Comparison of ENCODE assay signal across 8 mouse cellular contexts in the genomic region with DNA sequence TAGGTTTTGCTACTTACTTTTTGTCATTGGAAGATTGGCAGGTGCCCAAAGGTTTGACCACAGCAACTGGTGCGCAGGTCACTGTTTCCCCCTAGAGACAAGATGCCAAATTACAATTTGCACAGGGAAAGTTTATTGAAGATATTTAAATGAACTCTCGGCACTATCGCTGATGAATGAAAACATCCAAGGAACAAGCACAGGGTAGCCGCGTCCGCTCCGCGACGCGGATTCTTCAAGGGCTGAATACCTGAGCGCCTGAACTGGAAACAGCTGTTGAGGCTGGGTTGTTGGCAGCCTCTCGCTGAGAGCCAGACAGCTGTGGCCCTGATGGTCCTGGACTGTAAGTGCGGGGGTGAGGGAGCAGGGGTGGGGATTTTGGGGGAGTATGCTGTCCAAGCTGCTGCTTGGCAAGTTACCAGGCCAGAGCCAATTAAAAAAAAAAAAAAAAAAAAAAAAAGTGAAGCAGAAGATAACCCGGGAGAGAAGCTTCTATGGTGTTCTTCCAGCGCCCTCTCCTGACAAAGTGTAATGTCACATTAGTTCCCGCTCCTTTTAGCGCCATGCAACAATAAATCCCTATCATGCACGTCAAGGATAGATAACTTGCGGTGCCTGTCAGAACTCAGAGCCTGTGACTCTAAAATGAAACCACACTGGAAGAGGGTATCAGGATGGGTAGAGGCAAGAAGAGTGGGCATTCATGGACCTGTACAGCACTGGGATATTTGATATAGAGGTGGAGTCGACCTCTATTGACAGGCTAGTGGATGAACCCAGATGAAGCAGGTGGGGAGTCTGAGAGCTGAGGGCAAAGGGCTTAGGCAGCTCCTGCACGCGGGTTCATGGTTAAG. TPM values are rescaled to one million over a fixed set of nuclear protein-coding genes. Genes with fewer than 3 reads are reported as not detected.
DNase-seq lines count a peak whose midpoint lies in the region; ATAC-seq and TF ChIP-seq lines count a peak whose summit lies in the region.

No protein-coding gene starts in this region.

- H3K4me2 ChIP-seq in midbrain, embryonic 14.5 days (ENCODE audit: low read length), result peak overlapping the region; percentile 53

- no peaks in the 10 kb centered on the region for H3K4me1 ChIP-seq in cerebellum, adult 2 months (ENCODE audit: control insufficient read depth, insufficient read depth, low read length)
- H3K4me1 ChIP-seq in limb, embryonic 10.5 days, result 0 out of 2 replicates have a peak, but pooled peaks cover 4% of the 10 kb centered on the region
- H3K4me1 ChIP-seq in midbrain, embryonic 14.5 days (ENCODE audit: control insufficient read depth, insufficient read depth, low read length), result no peaks in the 10 kb centered on the region

- H3K36me3 ChIP-seq in limb, embryonic 10.5 days, result no peaks in the 10 kb centered on the region
- no peaks in the 10 kb centered on the region for H3K36me3 ChIP-seq in midbrain, embryonic 14.5 days (ENCODE audit: control insufficient read depth, insufficient read depth, low read length)

- H3K9me3 ChIP-seq in limb, embryonic 10.5 days (replicated peaks), result no peaks in the 10 kb centered on the region
- H3K9me3 ChIP-seq in midbrain, embryonic 14.5 days (ENCODE audit: control insufficient read depth, low read length), result no peaks in the 10 kb centered on the region

- H3K4me3 ChIP-seq in cerebellum, adult 2 months (replicated peaks; ENCODE audit: insufficient read depth, low read depth, low read length), result no peak overlapping the region
- H3K4me3 ChIP-seq in limb, embryonic 10.5 days, result peak overlapping the region; percentile 28
- H3K4me3 ChIP-seq in midbrain, embryonic 14.5 days (replicated peaks; ENCODE audit: low read depth, low read length), result peak overlapping the region; percentile 20; the same call in 1 of the 2 replicates

- no peaks in the 10 kb centered on the region for H3K27me3 ChIP-seq in cerebellum, adult 2 months (ENCODE audit: control insufficient read depth, insufficient read depth, low read length)
- H3K27me3 ChIP-seq in limb, embryonic 10.5 days (ENCODE audit: low read depth, poor library complexity, severe bottlenecking), result peaks cover 13% of the 10 kb centered on the region
- H3K27me3 ChIP-seq in midbrain, embryonic 14.5 days (ENCODE audit: control insufficient read depth, insufficient read depth, low read length), result no peaks in the 10 kb centered on the region

- 15% methylated on average over 22 of the region's 22 CpGs for WGBS in cerebellum, adult 2 months
- 15% methylated on average over 22 of the region's 22 CpGs for WGBS in limb, embryonic 10.5 days
- 12% methylated on average over 22 of the region's 22 CpGs for WGBS in midbrain, embryonic 14.5 days

- no peak overlapping the region for H3K9ac ChIP-seq in midbrain, embryonic 14.5 days (replicated peaks; ENCODE audit: low read length)

- peak; percentile 71 for DNase-seq in Muller cell, postnatal 12 days (ENCODE audit: inconsistent ontology term)
- peak; percentile 45 to 54 for DNase-seq in cerebellum, adult 2 months
- peak; percentile 18 for DNase-seq in kidney, adult 18-20 months
- DNase-seq in limb, embryonic 10.5 days (ENCODE audit: low spot score), result peak; percentile 43
- DNase-seq in midbrain, embryonic 14.5 days, result peak; percentile 82
- no peak for DNase-seq in spleen, adult 12 weeks (ENCODE audit: low spot score)

- no peak for TF ChIP-seq POLR2A in cerebellum, adult 2 months (IDR thresholded peaks at IDR 0.05; ENCODE audit: borderline replicate concordance, insufficient read depth, low read length)

- H3K27ac ChIP-seq in cerebellum, adult 2 months (ENCODE audit: insufficient read depth, low read length), result no peak overlapping the region
- H3K27ac ChIP-seq in limb, embryonic 10.5 days, result no peak overlapping the region
- no peak overlapping the region for H3K27ac ChIP-seq in midbrain, embryonic 14.5 days (replicated peaks; ENCODE audit: low read depth, low read length)

- ATAC-seq in frontal cortex, adult (ENCODE audit: low TSS enrichment), result peak; percentile 69
- ATAC-seq in midbrain, embryonic 14.5 days (ENCODE audit: low FRiP score, low TSS enrichment), result no peak
- no peak for ATAC-seq in CD4-positive, CD25-positive, alpha-beta regulatory T cell, adult 4 months

- peak; percentile 35; the same call in 1 of the 2 replicates for TF ChIP-seq CTCF in cerebellum, adult 2 months (IDR thresholded peaks at IDR 0.05; ENCODE audit: borderline replicate concordance, insufficient read depth, low read depth, low read length)

RNA-seq across cellular contexts. Expression of a gene that starts 1.0 kb away (rescaled TPM):
- not detected in 2 replicates for polyA plus RNA-seq in cerebellum, adult 2 months (2012; rRNA removed)
- not detected in 2 replicates for polyA plus RNA-seq in limb, embryonic 10.5 days (2016; fragmentation: Nextera tagmentation; extraction: Ambion mirVana)
- not detected in 2 replicates for polyA plus RNA-seq in midbrain, embryonic 14.5 days (2014; fragmentation: Nextera tagmentation; extraction: Ambion mirVana)
- not detected for polyA plus RNA-seq in CD4-positive, CD25-positive, alpha-beta regulatory T cell, adult 4 months (2017; shearing (Covaris generic))
